Mouse (Mus musculus) lung, postnatal 0 days (tissue): Measurements from ENCODE around the gene Folr2.

ENCODE experiments used
- CTCF ChIP-seq: IDR thresholded peaks from 2 replicates; pipeline ENCODE4 v1.5.1; 2016; ENCODE audit warnings: antibody characterized with exemption, mild to moderate bottlenecking
- EP300 ChIP-seq: IDR thresholded peaks from 2 replicates; pipeline ENCODE4 v1.6.1; 2016; ENCODE audit warnings: antibody characterized with exemption, mild to moderate bottlenecking, control low read depth

GRCm38 (mm10) chr7:101875978-101876377 lies 19.0 kb upstream of the Folr2 start:
- TF ChIP-seq CTCF (no peak), EP300 (no peak)
